9 mouse cellular contexts compared by ENCODE assay signal in the genomic region with DNA sequence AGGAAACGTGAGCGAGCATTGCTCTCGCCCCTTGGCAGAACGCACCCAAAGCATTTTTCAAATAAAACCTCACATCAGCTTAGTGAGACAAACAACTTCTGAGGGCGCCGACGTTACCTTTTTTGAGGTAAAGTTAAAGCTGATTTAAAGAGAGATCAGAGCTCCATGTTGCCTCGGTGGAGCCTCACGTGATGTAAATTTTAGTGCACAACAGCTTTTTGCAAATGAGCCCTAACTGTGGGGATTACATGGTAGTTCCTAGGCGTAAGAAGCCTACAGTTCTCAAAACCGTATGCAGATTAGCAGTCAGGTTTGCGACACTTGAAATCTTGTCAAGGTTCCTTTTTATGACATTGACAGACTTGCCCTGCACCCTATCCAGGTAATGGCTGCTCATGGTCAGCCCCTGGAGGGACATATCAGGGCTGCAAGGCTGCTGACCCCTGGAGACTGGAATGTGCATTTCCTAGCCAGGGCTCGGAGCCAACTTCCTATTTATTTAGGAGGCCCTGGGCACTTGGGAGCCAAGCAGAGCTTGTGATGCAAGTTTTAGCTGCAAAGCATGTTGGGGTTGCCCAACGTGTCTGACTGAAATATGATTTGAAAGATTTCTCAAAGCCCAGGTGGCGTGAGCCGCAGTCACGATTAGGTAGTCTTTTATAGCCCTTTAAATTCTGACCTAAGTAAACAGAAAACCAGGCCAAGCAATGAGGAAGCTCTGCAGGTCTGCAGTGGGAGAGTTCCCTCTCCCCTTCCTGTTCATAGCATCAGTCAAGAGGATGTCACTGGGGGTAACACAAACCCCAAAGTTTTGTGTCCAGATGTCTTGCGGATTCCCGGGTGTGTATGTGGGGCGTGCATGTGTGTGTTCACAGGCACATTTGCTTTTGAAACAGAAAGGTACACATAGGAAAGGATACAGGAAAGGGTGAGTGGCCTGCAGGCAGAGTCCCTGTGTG.
DNase-seq lines count a peak whose midpoint lies in the region; ATAC-seq lines count a peak whose summit lies in the region.
"Had no signal": no experiment of that assay in that cellular context is flagged by ENCODE, and none has a peak within 500 bp of the region (broad histone marks: within the 10 kb centered on the region; RNA-seq: fewer than 3 reads in every experiment).

No protein-coding gene starts in this region.

- no peaks in the 10 kb centered on the region for H3K9me3 ChIP-seq in forebrain, embryonic 14.5 days (replicated peaks; ENCODE audit: control insufficient read depth, low read length)
- no peaks in the 10 kb centered on the region for H3K9me3 ChIP-seq in forebrain, embryonic 11.5 days (ENCODE audit: control insufficient read depth, low read length)
- H3K9me3 ChIP-seq in kidney, embryonic 15.5 days (replicated peaks), result no peaks in the 10 kb centered on the region
- no peaks in the 10 kb centered on the region for H3K9me3 ChIP-seq in neural tube, embryonic 15.5 days (replicated peaks)
- H3K9me3 ChIP-seq: midbrain, embryonic 12.5 days had no signal

- no peaks in the 10 kb centered on the region for H3K36me3 ChIP-seq in forebrain, embryonic 14.5 days (ENCODE audit: control insufficient read depth, insufficient read depth, low read length)
- H3K36me3 ChIP-seq in forebrain, embryonic 11.5 days (ENCODE audit: control insufficient read depth, insufficient read depth, low read length), result no peaks in the 10 kb centered on the region
- H3K36me3 ChIP-seq in kidney, embryonic 15.5 days, result no peaks in the 10 kb centered on the region
- H3K36me3 ChIP-seq in macrophage (ENCODE audit: inconsistent target), result no peaks in the 10 kb centered on the region
- H3K36me3 ChIP-seq in neural tube, embryonic 15.5 days, result no peaks in the 10 kb centered on the region
- H3K36me3 ChIP-seq: midbrain, embryonic 12.5 days had no signal

- ATAC-seq in forebrain, embryonic 14.5 days, result no peak
- ATAC-seq in forebrain, embryonic 11.5 days (replicated peaks; ENCODE audit: low FRiP score), result no peak
- peak; percentile 89 for ATAC-seq in kidney, embryonic 15.5 days (replicated peaks; ENCODE audit: low FRiP score)
- no peak for ATAC-seq in neural tube, embryonic 15.5 days (ENCODE audit: low FRiP score)

- H3K9ac ChIP-seq in forebrain, embryonic 14.5 days (ENCODE audit: low read length), result no peak overlapping the region
- H3K9ac ChIP-seq in forebrain, embryonic 11.5 days (ENCODE audit: low read length), result no peak overlapping the region
- no peak overlapping the region for H3K9ac ChIP-seq in kidney, embryonic 15.5 days
- no peak overlapping the region for H3K9ac ChIP-seq in neural tube, embryonic 15.5 days (replicated peaks)
- H3K9ac ChIP-seq: midbrain, embryonic 12.5 days had no signal

- H3K27ac ChIP-seq in forebrain, embryonic 14.5 days (ENCODE audit: low read depth, low read length), result no peak overlapping the region
- no peak overlapping the region for H3K27ac ChIP-seq in forebrain, embryonic 11.5 days (ENCODE audit: low read depth, low read length)
- H3K27ac ChIP-seq in kidney, embryonic 15.5 days, result peak overlapping the region; percentile 25; the same call in 1 of the 2 replicates
- H3K27ac ChIP-seq in macrophage, result peak overlapping the region; percentile 41
- H3K27ac ChIP-seq in neural tube, embryonic 15.5 days (replicated peaks), result no peak overlapping the region
- H3K27ac ChIP-seq: midbrain, embryonic 12.5 days had no signal

- H3K4me2 ChIP-seq in forebrain, embryonic 14.5 days (ENCODE audit: low read length), result no peak overlapping the region
- H3K4me2 ChIP-seq in forebrain, embryonic 11.5 days (ENCODE audit: low read depth, low read length, severe bottlenecking), result no peak overlapping the region
- no peak overlapping the region for H3K4me2 ChIP-seq in kidney, embryonic 15.5 days
- no peak overlapping the region for H3K4me2 ChIP-seq in neural tube, embryonic 15.5 days
- H3K4me2 ChIP-seq: midbrain, embryonic 12.5 days had no signal

- peaks cover 96% of the 10 kb centered on the region for H3K79me2 ChIP-seq in macrophage (ENCODE audit: inconsistent target)

- WGBS in forebrain, embryonic 14.5 days, result 83% methylated on average over 20 of the region's 20 CpGs
- 82% methylated on average over 20 of the region's 20 CpGs for WGBS in forebrain, embryonic 11.5 days
- 57% methylated on average over 20 of the region's 20 CpGs for WGBS in kidney, embryonic 15.5 days
- WGBS in macrophage (ENCODE audit: missing documents), result 31% methylated on average over 20 of the region's 20 CpGs
- WGBS in neural tube, embryonic 15.5 days, result 72% methylated on average over 20 of the region's 20 CpGs

- peak; percentile 55 for DNase-seq in forebrain, embryonic 14.5 days (ENCODE audit: low spot score)
- DNase-seq in forebrain, embryonic 11.5 days (ENCODE audit: low spot score), result no peak
- DNase-seq in adrenal gland, postnatal 25 days, result peak; percentile 49
- peak; percentile 84 to 90 for DNase-seq in heart, adult 18-20 months
- peak; percentile 52 for DNase-seq in thymus, postnatal 25 days

- H3K4me3 ChIP-seq in forebrain, embryonic 14.5 days (ENCODE audit: low read depth, low read length), result no peak overlapping the region
- H3K4me3 ChIP-seq in forebrain, embryonic 11.5 days (ENCODE audit: low read depth, low read length), result no peak overlapping the region
- no peak overlapping the region for H3K4me3 ChIP-seq in kidney, embryonic 15.5 days (replicated peaks)
- H3K4me3 ChIP-seq in macrophage (ENCODE audit: inconsistent target), result no peak overlapping the region
- H3K4me3 ChIP-seq in neural tube, embryonic 15.5 days (replicated peaks), result no peak overlapping the region
- H3K4me3 ChIP-seq: midbrain, embryonic 12.5 days had no signal

- H3K4me1 ChIP-seq in forebrain, embryonic 14.5 days (ENCODE audit: control insufficient read depth, insufficient read depth, low read length), result no peaks in the 10 kb centered on the region
- no peaks in the 10 kb centered on the region for H3K4me1 ChIP-seq in forebrain, embryonic 11.5 days (replicated peaks; ENCODE audit: control insufficient read depth, insufficient read depth, low read length)
- H3K4me1 ChIP-seq in kidney, embryonic 15.5 days, result peaks cover 17% of the 10 kb centered on the region; the same call in 1 of the 2 replicates
- H3K4me1 ChIP-seq in neural tube, embryonic 15.5 days, result peaks cover 9% of the 10 kb centered on the region; the same call in 1 of the 2 replicates
- H3K4me1 ChIP-seq: midbrain, embryonic 12.5 days had no signal

- no peaks in the 10 kb centered on the region for H3K27me3 ChIP-seq in forebrain, embryonic 14.5 days (replicated peaks; ENCODE audit: control insufficient read depth, insufficient read depth, low read length)
- no peaks in the 10 kb centered on the region for H3K27me3 ChIP-seq in forebrain, embryonic 11.5 days (ENCODE audit: control insufficient read depth, insufficient read depth, low read length)
- no peaks in the 10 kb centered on the region for H3K27me3 ChIP-seq in kidney, embryonic 15.5 days
- H3K27me3 ChIP-seq in neural tube, embryonic 15.5 days (replicated peaks), result no peaks in the 10 kb centered on the region
- H3K27me3 ChIP-seq: midbrain, embryonic 12.5 days had no signal

Comparison
In these comparisons a context has a peak if more than half of its experiments do, and no peak if none do; other contexts are left out.
1. H3K27ac ChIP-seq: peak in kidney, embryonic 15.5 days (single experiment) and macrophage (single experiment); none in forebrain, embryonic 14.5 days (single experiment), forebrain, embryonic 11.5 days (single experiment) and neural tube, embryonic 15.5 days (single experiment).